In genomic region chr6:87669894-87670588, GRCm38 (mm10) we compare ENCODE assay signal across 8 mouse cellular contexts. TPM values are rescaled to one million over a fixed set of nuclear protein-coding genes. Genes with fewer than 3 reads are reported as not detected.
DNase-seq lines count a peak whose midpoint lies in the region; ATAC-seq and TF ChIP-seq lines count a peak whose summit lies in the region.

No protein-coding gene starts in this region.

- peak; percentile 73 for TF ChIP-seq CTCF in forebrain, postnatal 0 days (IDR thresholded peaks at IDR 0.05; ENCODE audit: low read depth)
- peak; percentile 86 for TF ChIP-seq CTCF in kidney, postnatal 0 days (IDR thresholded peaks at IDR 0.05; ENCODE audit: low read depth)

- H3K4me1 ChIP-seq in forebrain, postnatal 0 days (ENCODE audit: insufficient read depth), result 0 out of 2 replicates have a peak, but pooled peaks cover 12% of the 10 kb centered on the region
- H3K4me1 ChIP-seq in kidney, postnatal 0 days (replicated peaks; ENCODE audit: insufficient read depth, low read length), result no peaks in the 10 kb centered on the region; the same call in 1 of the 2 replicates
- peaks cover 52% of the 10 kb centered on the region for H3K4me1 ChIP-seq in liver, embryonic 15.5 days (replicated peaks)
- no peaks in the 10 kb centered on the region for H3K4me1 ChIP-seq in neural tube, embryonic 11.5 days (ENCODE audit: control insufficient read depth, insufficient read depth, low read length)

- no peaks in the 10 kb centered on the region for H3K36me3 ChIP-seq in forebrain, postnatal 0 days (ENCODE audit: insufficient read depth)
- H3K36me3 ChIP-seq in kidney, postnatal 0 days (ENCODE audit: insufficient read depth, low read length), result no peaks in the 10 kb centered on the region
- peaks cover 21% of the 10 kb centered on the region for H3K36me3 ChIP-seq in liver, embryonic 15.5 days (replicated peaks)
- H3K36me3 ChIP-seq in neural tube, embryonic 11.5 days (ENCODE audit: control insufficient read depth, insufficient read depth, low read length), result no peaks in the 10 kb centered on the region

- no peak for ATAC-seq in forebrain, postnatal 0 days
- no peak for ATAC-seq in kidney, postnatal 0 days (replicated peaks; ENCODE audit: low FRiP score, low read depth)
- no peak for ATAC-seq in liver, embryonic 15.5 days (ENCODE audit: insufficient read depth)
- no peak for ATAC-seq in neural tube, embryonic 11.5 days (ENCODE audit: insufficient read depth, low FRiP score, low TSS enrichment)

- H3K9ac ChIP-seq in forebrain, postnatal 0 days, result no peak overlapping the region
- no peak overlapping the region for H3K9ac ChIP-seq in kidney, postnatal 0 days (ENCODE audit: low read depth, low read length)
- peak overlapping the region; percentile 12; the same call in 1 of the 2 replicates for H3K9ac ChIP-seq in liver, embryonic 15.5 days
- H3K9ac ChIP-seq in neural tube, embryonic 11.5 days (ENCODE audit: low read length), result no peak overlapping the region

- no peaks in the 10 kb centered on the region for H3K27me3 ChIP-seq in forebrain, postnatal 0 days (ENCODE audit: insufficient read depth, low read length)
- no peaks in the 10 kb centered on the region for H3K27me3 ChIP-seq in kidney, postnatal 0 days (ENCODE audit: insufficient read depth, low read length)
- no peaks in the 10 kb centered on the region for H3K27me3 ChIP-seq in liver, embryonic 15.5 days
- H3K27me3 ChIP-seq in neural tube, embryonic 11.5 days (ENCODE audit: control insufficient read depth, insufficient read depth, low read length), result no peaks in the 10 kb centered on the region

- peak; percentile 51 for DNase-seq in ovary, postnatal 14 days (ENCODE audit: low spot score)
- DNase-seq in ovary, adult 18-20 months (ENCODE audit: low spot score), result no peak
- peak; percentile 7 for DNase-seq in adrenal gland, postnatal 25 days
- peak; percentile 87 for DNase-seq in forebrain, postnatal 0 days
- peak; percentile 86 for DNase-seq in kidney, postnatal 0 days (ENCODE audit: low spot score)
- peak; percentile 57 for DNase-seq in neural tube, embryonic 11.5 days (ENCODE audit: low spot score)
- no peak for DNase-seq in ovary, postnatal 36 days (ENCODE audit: low spot score)

- no peak overlapping the region for H3K4me3 ChIP-seq in forebrain, postnatal 0 days (ENCODE audit: low read depth, low read length)
- no peak overlapping the region for H3K4me3 ChIP-seq in kidney, postnatal 0 days (replicated peaks; ENCODE audit: low read depth, low read length)
- peak overlapping the region; percentile 79 for H3K4me3 ChIP-seq in liver, embryonic 15.5 days (replicated peaks)
- no peak overlapping the region for H3K4me3 ChIP-seq in neural tube, embryonic 11.5 days (ENCODE audit: low read depth, low read length)

- no peaks in the 10 kb centered on the region for H3K9me3 ChIP-seq in forebrain, postnatal 0 days (ENCODE audit: low read length)
- no peaks in the 10 kb centered on the region for H3K9me3 ChIP-seq in kidney, postnatal 0 days (replicated peaks; ENCODE audit: low read length)
- H3K9me3 ChIP-seq in liver, embryonic 15.5 days (replicated peaks), result no peaks in the 10 kb centered on the region
- no peaks in the 10 kb centered on the region for H3K9me3 ChIP-seq in neural tube, embryonic 11.5 days (ENCODE audit: control insufficient read depth, low read length)

- H3K4me2 ChIP-seq in forebrain, postnatal 0 days (ENCODE audit: low read depth), result peak overlapping the region; percentile 1; the same call in 1 of the 2 replicates
- no peak overlapping the region for H3K4me2 ChIP-seq in kidney, postnatal 0 days (ENCODE audit: low read length)
- peak overlapping the region; percentile 76 for H3K4me2 ChIP-seq in liver, embryonic 15.5 days
- H3K4me2 ChIP-seq in neural tube, embryonic 11.5 days (ENCODE audit: low read depth), result no peak overlapping the region

- no peak overlapping the region for H3K27ac ChIP-seq in forebrain, postnatal 0 days (ENCODE audit: low read depth, low read length)
- H3K27ac ChIP-seq in kidney, postnatal 0 days, result no peak overlapping the region
- peak overlapping the region; percentile 63 for H3K27ac ChIP-seq in liver, embryonic 15.5 days (replicated peaks)
- no peak overlapping the region for H3K27ac ChIP-seq in neural tube, embryonic 11.5 days (ENCODE audit: low read depth, low read length)

- WGBS in forebrain, postnatal 0 days, result 20% methylated on average over 7 of the region's 7 CpGs
- 40% methylated on average over 7 of the region's 7 CpGs for WGBS in kidney, postnatal 0 days
- WGBS in liver, embryonic 15.5 days (ENCODE audit: insufficient replicate concordance), result 35% methylated on average over 7 of the region's 7 CpGs
- WGBS in neural tube, embryonic 11.5 days, result 39% methylated on average over 7 of the region's 7 CpGs

RNA-seq across cellular contexts. Expression of gene Aplf, which starts 2.0 kb away (rescaled TPM):
- total RNA-seq in adrenal gland, postnatal 25 days (2021), result 8.0 and 9.8 TPM in 2 replicates
- 8.1 and 9.1 TPM in 2 replicates for total RNA-seq in forebrain, postnatal 0 days (2014; rRNA removed)
- 8.8 and 12.0 TPM in 2 replicates for polyA plus RNA-seq in forebrain, postnatal 0 days (2015; fragmentation: Nextera tagmentation; extraction: Ambion mirVana)
- polyA plus RNA-seq in kidney, postnatal 0 days (2015; fragmentation: Nextera tagmentation; extraction: Ambion mirVana), result 12.7 and 14.3 TPM in 2 replicates
- 14.6 and 15.5 TPM in 2 replicates for polyA plus RNA-seq in liver, embryonic 15.5 days (2015; fragmentation: Nextera tagmentation; extraction: Ambion mirVana)
- polyA plus RNA-seq in neural tube, embryonic 11.5 days (2014; fragmentation: Nextera tagmentation; extraction: Ambion mirVana), result 14.9 and 15.4 TPM in 2 replicates

Comparison
In these comparisons a context has a peak if more than half of its experiments do, and no peak if none do; other contexts are left out.
1. DNase-seq: peak in ovary, postnatal 14 days (single experiment), adrenal gland, postnatal 25 days (single experiment), forebrain, postnatal 0 days (single experiment), kidney, postnatal 0 days (single experiment) and neural tube, embryonic 11.5 days (single experiment); none in ovary, adult 18-20 months (single experiment) and ovary, postnatal 36 days (single experiment).
2. H3K4me2 ChIP-seq: peak in forebrain, postnatal 0 days (single experiment) and liver, embryonic 15.5 days (single experiment); none in kidney, postnatal 0 days (single experiment) and neural tube, embryonic 11.5 days (single experiment).